Mouse (Mus musculus) kidney, adult 9 months (tissue): Measurements from ENCODE around the gene Ttc4.
A peak's percentile ranks its signal among the peaks of the same experiment; 100 is the strongest.

ENCODE experiments used
- DNase-seq: peaks from one replicate; pipeline ENCODE4 v3.0.0; 2022

Gene Ttc4

GRCm38 (mm10) chr4:106650833-106651527, 27.8 kb downstream of the Ttc4 start, which contains the start of gene Pars2:
Gene Pars2 (plus strand): TSS chr4:106651069.
- peak; percentile 98 for DNase-seq

GRCm38 (mm10) chr4:106647137-106647536, 31.6 kb downstream of the Ttc4 start:
- DNase-seq: peak; percentile 54

- no peak for DNase-seq
Measured at GRCm38 (mm10) chr4:106645797-106646196, 32.9 kb downstream of the Ttc4 start.

- no peak for DNase-seq
Measured at GRCm38 (mm10) chr4:106644218-106644610, 34.5 kb downstream of the Ttc4 start.

GRCm38 (mm10) chr4:106643483-106644217, 35.1 kb downstream of the Ttc4 start:
- DNase-seq: no peak

GRCm38 (mm10) chr4:106634086-106634479, 44.7 kb downstream of the Ttc4 start:
- no peak for DNase-seq

GRCm38 (mm10) chr4:106633281-106634085, 45.3 kb downstream of the Ttc4 start:
- DNase-seq: no peak

GRCm38 (mm10) chr4:106632313-106632712, 46.4 kb downstream of the Ttc4 start:
- no peak for DNase-seq

- DNase-seq: peak; percentile 79
Measured at GRCm38 (mm10) chr4:106630333-106631220, 48.2 kb downstream of the Ttc4 start.

GRCm38 (mm10) chr4:106629374-106629773, 49.4 kb downstream of the Ttc4 start:
- no peak for DNase-seq

- DNase-seq: peak; percentile 83
Measured at GRCm38 (mm10) chr4:106628650-106629360, 49.9 kb downstream of the Ttc4 start.

GRCm38 (mm10) chr4:106627809-106628208, 50.9 kb downstream of the Ttc4 start:
- no peak for DNase-seq

GRCm38 (mm10) chr4:106624271-106624670, 54.5 kb downstream of the Ttc4 start:
- DNase-seq: peak; percentile 39

GRCm38 (mm10) chr4:106622712-106623111, 56.0 kb downstream of the Ttc4 start:
- no peak for DNase-seq

- DNase-seq: peak; percentile 92
Measured at GRCm38 (mm10) chr4:106622030-106622493, 56.7 kb downstream of the Ttc4 start, which contains the start of gene Ttc22. Gene Ttc22 (plus strand): TSS chr4:106622432.

- peak; percentile 75 for DNase-seq
Measured at GRCm38 (mm10) chr4:106621428-106621827, 57.3 kb downstream of the Ttc4 start.

GRCm38 (mm10) chr4:106618898-106619297, 59.8 kb downstream of the Ttc4 start:
- peak; percentile 46 for DNase-seq

- DNase-seq: no peak
Measured at GRCm38 (mm10) chr4:106617056-106617455, 61.7 kb downstream of the Ttc4 start, which contains the start of gene Lexm. Gene Lexm (minus strand): TSS chr4:106617241.

GRCm38 (mm10) chr4:106615637-106616036, 63.1 kb downstream of the Ttc4 start:
- DNase-seq: no peak

GRCm38 (mm10) chr4:106614881-106615280, 63.9 kb downstream of the Ttc4 start:
- no peak for DNase-seq

- DNase-seq: peak; percentile 70
Measured at GRCm38 (mm10) chr4:106614180-106614797, 64.5 kb downstream of the Ttc4 start.
